Mouse (Mus musculus) small intestine, adult 2 months (tissue): ENCODE measurements around the gene Emc3. TPM values are rescaled to one million over a fixed set of nuclear protein-coding genes. Genes with fewer than 3 reads are reported as not detected.

ENCODE experiments used
- H3K27ac ChIP-seq: fragments of 200-500 bp; 2 replicates; pipeline ENCODE4 v1.5.1; 2012; ENCODE audit warnings: low read depth, low read length, control low read depth, inconsistent platforms; ENCODE audit not compliant: insufficient read depth
- H3K27me3 ChIP-seq: fragments of 200-500 bp; 2 replicates; pipeline ENCODE4 v1.6.1; 2012; ENCODE audit warnings: mild to moderate bottlenecking, moderate library complexity, low read length, inconsistent platforms; ENCODE audit not compliant: control insufficient read depth, insufficient read depth
- H3K36me3 ChIP-seq: fragments of 200-500 bp; 2 replicates; pipeline ENCODE4 v1.6.1; 2012; ENCODE audit warnings: mild to moderate bottlenecking, low read length, control low read depth, inconsistent platforms; ENCODE audit not compliant: control insufficient read depth, insufficient read depth
- H3K4me1 ChIP-seq: fragments of 200-500 bp; 2 replicates; pipeline ENCODE4 v1.6.1; 2012; ENCODE audit warnings: low read length, inconsistent platforms, mixed read lengths; ENCODE audit not compliant: control insufficient read depth, insufficient read depth, insufficient read length
- H3K4me3 ChIP-seq: fragments of 200-500 bp; 2 replicates; pipeline ENCODE4 v1.5.1; 2012; ENCODE audit warnings: low read depth, mild to moderate bottlenecking, control low read depth, inconsistent platforms, low read length, moderate library complexity
- CTCF ChIP-seq: fragments of 200-500 bp; IDR thresholded peaks from 2 replicates; pipeline ENCODE4 v1.5.1; 2012; ENCODE audit warnings: low read depth, mild to moderate bottlenecking, control low read depth, inconsistent platforms, low read length, moderate library complexity, mixed read lengths; ENCODE audit not compliant: insufficient replicate concordance, insufficient read length; ENCODE audit errors: extremely low read depth
- POLR2A ChIP-seq: fragments of 200-500 bp; IDR thresholded peaks from 2 replicates; pipeline ENCODE4 v1.6.1; 2012; ENCODE audit warnings: low read depth, mild to moderate bottlenecking, control low read depth, inconsistent platforms, low read length, moderate library complexity
- WGBS: fragments of 180-500 bp; shearing (Covaris S2); methylation state at CpG from one replicate; pipeline ENCODE4 v1.1.7; 2018; 5-methylcytosine and 5-hydroxymethylcytosine counted together
- polyA plus RNA-seq: library from polyadenylated mRNA; depleted of rRNA; stranded (reverse); fragments of >200 nt; gene quantifications from 2 replicates; pipeline ENCODE4 v1.2.3, GENCODE M21; 2012

The Emc3 gene
- polyA plus RNA-seq, 1 experiment: 19.7 TPM

DNA sequence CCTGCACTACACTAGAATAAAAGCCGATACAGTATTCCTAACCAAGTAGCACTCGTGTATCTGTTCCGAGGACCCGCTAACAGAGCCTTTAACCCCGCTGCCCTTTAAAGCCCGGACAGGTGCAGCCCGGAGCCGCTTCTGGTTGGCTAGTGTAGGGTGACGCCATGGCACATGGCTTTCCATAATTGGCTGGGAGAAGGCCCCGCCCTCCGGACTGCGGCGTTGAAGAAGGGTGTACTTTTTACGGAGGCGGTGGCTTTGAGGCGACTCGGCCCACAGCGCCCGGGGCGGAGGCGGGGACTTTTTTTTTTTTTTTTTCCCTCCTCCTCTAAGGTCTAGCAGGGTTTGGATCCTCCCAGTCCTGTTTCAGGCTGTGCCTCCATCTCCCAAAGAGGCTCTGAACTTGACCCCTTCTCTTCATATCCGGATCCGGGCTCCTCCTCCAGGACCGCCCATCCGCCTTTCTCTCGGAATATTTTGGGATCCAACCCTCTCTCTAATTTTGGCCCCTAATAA lies 48.3 kb downstream of the Emc3 start, which contains the start of gene Creld1:
Gene Creld1 (plus strand): TSS at position 198 of the 516 bp plus-strand sequence.
- TF ChIP-seq CTCF: no peak
- no peak; the same call in 1 of the 2 replicates for TF ChIP-seq POLR2A

DNA sequence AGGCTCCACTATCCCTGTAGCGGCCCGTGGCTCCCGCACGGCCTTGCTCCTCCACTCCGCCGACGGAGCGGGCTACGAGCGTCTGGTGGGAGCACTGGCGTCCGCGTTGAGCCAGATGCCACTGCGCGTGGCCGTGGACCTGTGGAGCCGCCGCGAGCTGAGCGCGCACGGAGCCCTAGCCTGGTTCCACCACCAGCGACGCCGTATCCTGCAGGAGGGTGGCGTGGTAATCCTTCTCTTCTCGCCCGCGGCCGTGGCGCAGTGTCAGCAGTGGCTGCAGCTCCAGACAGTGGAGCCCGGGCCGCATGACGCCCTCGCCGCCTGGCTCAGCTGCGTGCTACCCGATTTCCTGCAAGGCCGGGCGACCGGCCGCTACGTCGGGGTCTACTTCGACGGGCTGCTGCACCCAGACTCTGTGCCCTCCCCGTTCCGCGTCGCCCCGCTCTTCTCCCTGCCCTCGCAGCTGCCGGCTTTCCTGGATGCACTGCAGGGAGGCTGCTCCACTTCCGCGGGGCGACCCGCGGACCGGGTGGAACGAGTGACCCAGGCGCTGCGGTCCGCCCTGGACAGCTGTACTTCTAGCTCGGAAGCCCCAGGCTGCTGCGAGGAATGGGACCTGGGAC lies 48.9 kb downstream of the Emc3 start:
- Histone ChIP-seq H3K4me3 (peak overlapping the region; percentile 67), H3K36me3 (peaks cover 30% of the 10 kb centered on the region), H3K27ac (peak overlapping the region; percentile 73), H3K4me1 (peaks cover 14% of the 10 kb centered on the region), H3K27me3 (no peaks in the 10 kb centered on the region)
- WGBS: 2% methylated on average over 65 of the region's 65 CpGs
- TF ChIP-seq CTCF: no peak
- no peak for TF ChIP-seq POLR2A

More for the DNA sequence above, 48.3 kb downstream of the Emc3 start, which contains the start of gene Creld1:
- H3K36me3 ChIP-seq: peaks cover 28% of the 10 kb centered on the region
- peak within 1 kb of the TSS; percentile 73 for H3K27ac ChIP-seq
- peak within 1 kb of the TSS; percentile 67 for H3K4me3 ChIP-seq
- H3K4me1 ChIP-seq: peaks cover 19% of the 10 kb centered on the region
- under 1% methylated on average over 26 of the region's 26 CpGs for WGBS
- no peaks in the 10 kb centered on the region for H3K27me3 ChIP-seq

DNA sequence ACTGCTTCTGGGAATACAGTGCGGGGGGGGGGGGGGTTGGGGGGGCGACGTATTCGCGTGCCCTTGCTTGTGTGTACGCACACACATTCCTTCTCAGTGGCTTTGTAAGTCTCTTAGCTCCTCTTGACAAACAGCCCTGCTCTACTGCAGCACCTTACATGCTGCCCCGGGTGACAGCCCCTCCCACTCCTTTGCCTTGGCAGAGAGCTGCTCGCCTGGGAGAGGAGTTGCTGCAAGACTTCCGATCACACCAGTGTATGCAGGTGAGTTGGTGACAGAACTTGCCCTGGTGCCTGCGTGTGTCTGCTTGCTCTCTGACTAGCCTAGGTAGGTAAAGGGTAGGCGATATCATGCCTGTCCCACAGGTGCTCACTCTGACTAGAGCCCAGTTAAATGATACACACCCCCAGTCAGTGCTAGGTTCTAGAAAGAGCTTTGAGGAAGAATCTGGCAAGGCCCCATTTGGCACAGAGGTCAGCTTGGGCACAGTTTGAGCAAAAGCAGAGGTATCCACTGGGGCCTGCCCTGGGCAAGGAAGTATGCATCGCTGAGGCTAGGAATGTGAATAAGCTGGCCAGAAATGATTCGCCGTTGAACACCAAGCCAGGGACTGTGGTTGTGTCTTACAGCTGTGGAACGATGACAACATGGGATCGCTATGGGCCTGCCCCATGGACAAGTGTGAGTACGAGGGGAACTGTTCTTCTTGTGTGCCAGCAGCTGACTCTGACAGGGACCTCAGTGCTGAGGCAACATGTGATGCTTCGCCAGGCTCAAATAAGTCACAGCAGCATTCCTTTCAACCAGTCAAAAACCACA lies 50.7 kb downstream of the Emc3 start:
- WGBS: 79% methylated on average over 18 of the region's 18 CpGs
- H3K27ac ChIP-seq: no peak overlapping the region
- TF ChIP-seq POLR2A (no peak), CTCF (no peak)
- no peaks in the 10 kb centered on the region for H3K27me3 ChIP-seq
- H3K36me3 ChIP-seq: peaks cover 43% of the 10 kb centered on the region
- peaks cover 23% of the 10 kb centered on the region for H3K4me1 ChIP-seq
- no peak overlapping the region for H3K4me3 ChIP-seq

DNA sequence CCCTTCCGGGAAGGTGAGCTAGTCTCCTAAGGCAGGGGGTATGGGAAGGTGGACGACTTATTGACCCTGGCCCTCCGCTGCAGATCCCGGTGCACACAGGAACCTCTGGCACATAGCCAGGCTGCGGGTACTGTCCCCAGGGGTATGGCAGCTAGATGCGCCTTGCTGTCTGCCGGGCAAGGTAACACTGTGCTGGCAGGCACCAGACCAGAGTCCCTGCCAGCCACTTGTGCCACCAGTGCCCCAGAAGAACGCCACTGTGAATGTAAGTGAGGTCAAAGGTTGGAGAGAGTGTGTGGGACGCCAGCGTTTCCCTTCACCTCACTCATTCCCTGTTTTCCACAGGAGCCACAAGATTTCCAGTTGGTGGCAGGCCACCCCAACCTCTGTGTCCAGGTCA lies 52.5 kb downstream of the Emc3 start:
- WGBS: 84% methylated on average over 10 of the region's 10 CpGs
- no peak overlapping the region for H3K27ac ChIP-seq

DNA sequence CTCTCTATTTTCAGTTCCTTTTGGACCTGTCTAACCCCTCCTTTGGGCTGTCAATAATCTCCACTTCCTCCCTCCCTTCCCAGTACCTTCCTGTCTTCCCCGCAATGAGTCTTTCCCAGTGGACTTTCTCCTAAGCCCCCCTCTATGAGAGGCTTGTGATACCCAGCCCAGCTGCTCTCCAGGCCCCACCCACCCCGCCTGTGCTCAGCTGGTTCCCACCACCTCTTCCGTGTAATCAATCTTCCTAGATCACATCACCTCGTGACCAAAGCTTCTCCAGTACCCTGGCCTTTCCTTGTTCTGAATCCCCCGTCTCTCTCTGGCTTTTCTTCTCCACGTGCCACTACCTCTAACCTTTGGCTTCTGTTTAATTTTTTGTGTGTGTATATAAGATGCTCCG lies 54.1 kb downstream of the Emc3 start:
- TF ChIP-seq CTCF (no peak), POLR2A (no peak)
- H3K4me1 ChIP-seq: peaks cover 30% of the 10 kb centered on the region
- WGBS: 50% methylated on average over 7 of the region's 7 CpGs
- H3K4me3 ChIP-seq: no peak overlapping the region
- H3K27me3 ChIP-seq: no peaks in the 10 kb centered on the region
- peaks cover 53% of the 10 kb centered on the region for H3K36me3 ChIP-seq
- peak overlapping the region; percentile 53; the same call in 1 of the 2 replicates for H3K27ac ChIP-seq

More for the DNA sequence above, 52.5 kb downstream of the Emc3 start:
- Histone ChIP-seq H3K27me3 (no peaks in the 10 kb centered on the region), H3K4me3 (no peak overlapping the region), H3K4me1 (peaks cover 30% of the 10 kb centered on the region), H3K36me3 (peaks cover 52% of the 10 kb centered on the region)
- no peak for TF ChIP-seq POLR2A
- no peak for TF ChIP-seq CTCF

DNA sequence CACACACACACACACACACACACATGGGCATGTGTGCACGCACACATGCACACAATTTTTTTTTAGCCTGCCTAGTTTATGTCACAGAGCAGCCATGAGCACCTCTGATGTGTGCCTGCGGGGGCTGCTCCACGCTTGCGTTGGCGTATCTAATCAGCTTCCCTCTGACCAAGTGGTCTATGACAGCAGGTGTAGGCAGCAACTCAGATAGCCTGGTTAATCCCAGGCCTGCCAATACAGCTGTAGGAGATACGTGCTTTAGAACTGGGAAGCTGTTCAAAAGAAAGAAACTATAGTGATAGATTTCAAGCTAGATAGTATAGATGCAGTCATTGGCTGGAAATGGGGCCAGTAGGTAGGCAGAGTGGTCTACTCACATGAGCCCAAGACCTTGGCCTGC lies 57.7 kb downstream of the Emc3 start:
- Histone ChIP-seq H3K4me1 (peaks cover 48% of the 10 kb centered on the region), H3K4me3 (no peak overlapping the region), H3K27me3 (no peaks in the 10 kb centered on the region), H3K27ac (peak overlapping the region; percentile 75), H3K36me3 (peaks cover 28% of the 10 kb centered on the region)
- WGBS: 63% methylated on average over 6 of the region's 6 CpGs
- no peak for TF ChIP-seq POLR2A
- TF ChIP-seq CTCF: no peak

DNA sequence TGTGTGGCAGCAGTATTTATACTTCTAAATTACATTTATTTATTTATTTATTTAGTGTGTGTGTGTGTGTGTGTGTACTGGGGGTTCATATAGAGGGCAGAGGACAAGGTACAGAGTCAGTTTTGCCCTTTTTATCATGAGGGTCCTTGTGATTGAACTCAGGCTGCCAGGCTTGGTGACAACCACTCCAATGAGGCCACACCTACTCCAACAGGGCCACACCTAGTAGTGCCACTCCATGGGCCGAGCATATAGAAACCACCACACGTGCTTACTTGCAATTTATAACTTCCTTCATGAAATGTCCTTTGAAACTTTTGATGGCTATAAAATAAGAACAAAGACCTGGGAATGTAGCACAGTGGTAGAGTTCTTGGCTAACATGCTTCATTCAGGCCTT lies 58.2 kb downstream of the Emc3 start:
- 19% methylated on average over 2 of the region's 2 CpGs for WGBS
- Histone ChIP-seq H3K27me3 (no peaks in the 10 kb centered on the region), H3K36me3 (peaks cover 26% of the 10 kb centered on the region), H3K4me1 (peaks cover 48% of the 10 kb centered on the region), H3K27ac (peak overlapping the region; percentile 92), H3K4me3 (no peak overlapping the region)
- TF ChIP-seq POLR2A (no peak), CTCF (no peak)
